Mouse (Mus musculus): ENCODE measurements around the gene Tspan5. TPM values are rescaled to one million over a fixed set of nuclear protein-coding genes. Genes with fewer than 3 reads are reported as not detected.

Gene Tspan5
- total and polyA plus RNA-seq, 2 experiments = 0.48 to 0.65 TPM

GRCm38 (mm10) chr3:138936780-138937179 is 194.8 kb downstream of the Tspan5 start:
- DNase-seq (ENCODE audit: extremely low read depth, low read depth, low spot score) = no peak
- no peaks in the 10 kb centered on the region for H3K79me2 ChIP-seq (ENCODE audit: control insufficient read depth, insufficient read depth, low read length)
- no peak overlapping the region for H3K9ac ChIP-seq (ENCODE audit: low read depth, low read length)
- no peak overlapping the region for H3K4me3 ChIP-seq (ENCODE audit: insufficient read depth, low read depth, low read length)
- no peaks in the 10 kb centered on the region for H3K4me1 ChIP-seq (ENCODE audit: control insufficient read depth, insufficient read depth, low read length)
- peaks cover 10% of the 10 kb centered on the region for H3K36me3 ChIP-seq (ENCODE audit: control insufficient read depth, insufficient read depth, low read length)
- no peak overlapping the region for H3K27ac ChIP-seq (replicated peaks; ENCODE audit: insufficient read depth, low read depth, low read length)
- TF ChIP-seq POLR2A (IDR thresholded peaks at IDR 0.05; ENCODE audit: extremely low read depth, insufficient read depth, low read length) (no peak), CTCF (IDR thresholded peaks at IDR 0.05; ENCODE audit: low read depth, low read length) (no peak)
- no peaks in the 10 kb centered on the region for H3K27me3 ChIP-seq (ENCODE audit: control insufficient read depth, insufficient read depth, low read length)
- WGBS = 68% methylated on average over 8 of the region's 8 CpGs

DNA sequence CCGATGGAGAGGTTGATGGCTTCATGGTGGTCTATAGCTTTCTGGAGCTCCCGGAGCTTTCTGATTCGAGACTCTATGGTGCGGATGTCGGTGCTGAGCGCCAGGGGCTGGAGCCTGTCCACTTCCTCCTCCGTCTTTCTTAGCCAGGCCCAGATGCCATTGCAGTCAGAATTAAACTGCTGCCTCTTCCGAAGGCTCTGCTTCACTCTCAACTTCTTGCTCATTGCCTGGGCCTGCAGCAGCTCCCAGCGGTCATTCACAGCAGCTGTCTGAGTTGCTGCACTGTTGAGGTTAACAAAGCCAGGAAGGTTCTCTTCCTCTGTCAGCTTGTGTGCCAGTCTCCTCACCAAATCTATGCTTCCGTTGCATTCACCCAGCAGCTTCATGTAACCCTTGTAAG is 195.2 kb downstream of the Tspan5 start:
- TF ChIP-seq POLR2A (IDR thresholded peaks at IDR 0.05; ENCODE audit: extremely low read depth, insufficient read depth, low read length) (no peak), CTCF (IDR thresholded peaks at IDR 0.05; ENCODE audit: low read depth, low read length) (no peak)
- Histone ChIP-seq H3K79me2 (ENCODE audit: control insufficient read depth, insufficient read depth, low read length) (no peaks in the 10 kb centered on the region), H3K4me3 (ENCODE audit: insufficient read depth, low read depth, low read length) (no peak overlapping the region), H3K27me3 (ENCODE audit: control insufficient read depth, insufficient read depth, low read length) (no peaks in the 10 kb centered on the region), H3K9ac (ENCODE audit: low read depth, low read length) (no peak overlapping the region), H3K4me1 (ENCODE audit: control insufficient read depth, insufficient read depth, low read length) (no peaks in the 10 kb centered on the region), H3K27ac (replicated peaks; ENCODE audit: insufficient read depth, low read depth, low read length) (no peak overlapping the region), H3K36me3 (ENCODE audit: control insufficient read depth, insufficient read depth, low read length) (peaks cover 11% of the 10 kb centered on the region)
- DNase-seq (ENCODE audit: extremely low read depth, low read depth, low spot score) = no peak
- 94% methylated on average over 10 of the region's 10 CpGs for WGBS

DNA sequence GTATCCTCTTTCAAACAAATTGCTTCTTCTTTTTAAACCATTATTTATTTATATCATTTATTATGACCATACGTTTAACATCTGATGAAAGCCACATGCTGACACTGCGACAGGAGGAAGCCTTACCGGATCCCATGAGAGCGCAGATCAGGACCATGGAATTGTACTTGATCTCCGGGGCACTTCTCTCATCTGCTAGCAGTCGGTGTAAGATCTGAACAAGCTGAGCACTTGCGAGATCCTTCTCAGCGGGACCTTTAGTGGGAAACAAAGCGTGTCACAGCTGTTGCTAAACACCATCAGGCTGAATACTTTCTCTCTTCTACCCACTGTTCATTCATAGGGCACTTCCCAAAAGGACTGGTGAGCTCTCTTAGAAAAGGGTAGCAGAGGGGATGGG is 199.6 kb downstream of the Tspan5 start:
- Histone ChIP-seq H3K79me2 (ENCODE audit: control insufficient read depth, insufficient read depth, low read length) (no peaks in the 10 kb centered on the region), H3K4me3 (ENCODE audit: insufficient read depth, low read depth, low read length) (no peak overlapping the region), H3K27ac (replicated peaks; ENCODE audit: insufficient read depth, low read depth, low read length) (no peak overlapping the region), H3K9ac (ENCODE audit: low read depth, low read length) (no peak overlapping the region), H3K27me3 (ENCODE audit: control insufficient read depth, insufficient read depth, low read length) (no peaks in the 10 kb centered on the region), H3K36me3 (ENCODE audit: control insufficient read depth, insufficient read depth, low read length) (peaks cover 30% of the 10 kb centered on the region), H3K4me1 (ENCODE audit: control insufficient read depth, insufficient read depth, low read length) (no peaks in the 10 kb centered on the region)
- DNase-seq (ENCODE audit: extremely low read depth, low read depth, low spot score) = no peak
- WGBS = 93% methylated on average over 9 of the region's 9 CpGs
- TF ChIP-seq POLR2A (IDR thresholded peaks at IDR 0.05; ENCODE audit: extremely low read depth, insufficient read depth, low read length) (no peak), CTCF (IDR thresholded peaks at IDR 0.05; ENCODE audit: low read depth, low read length) (no peak)

DNA sequence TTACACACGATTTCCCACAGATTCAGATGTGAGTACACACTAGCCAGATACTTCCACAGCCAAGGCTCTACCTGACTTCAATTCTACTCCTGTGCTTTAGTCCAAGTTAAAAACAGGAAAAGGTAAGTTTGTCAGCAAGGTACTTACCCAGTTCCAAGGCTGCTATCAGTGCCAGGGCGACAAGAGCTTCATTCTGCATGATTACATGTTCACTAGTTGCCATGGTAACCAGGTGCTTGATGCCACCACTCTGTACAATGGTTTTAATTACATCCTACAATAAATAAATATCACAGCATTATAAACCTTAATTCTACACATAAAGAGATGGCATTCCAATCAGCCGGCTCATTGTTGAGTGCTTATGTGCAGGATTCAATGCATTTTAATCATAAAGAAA is 203.5 kb downstream of the Tspan5 start:
- TF ChIP-seq CTCF (IDR thresholded peaks at IDR 0.05; ENCODE audit: low read depth, low read length) = no peak
- TF ChIP-seq POLR2A (IDR thresholded peaks at IDR 0.05; ENCODE audit: extremely low read depth, insufficient read depth, low read length) = no peak
- Histone ChIP-seq H3K27ac (replicated peaks; ENCODE audit: insufficient read depth, low read depth, low read length) (no peak overlapping the region), H3K9ac (ENCODE audit: low read depth, low read length) (no peak overlapping the region), H3K79me2 (ENCODE audit: control insufficient read depth, insufficient read depth, low read length) (no peaks in the 10 kb centered on the region; the same call in 1 of the 2 replicates), H3K36me3 (ENCODE audit: control insufficient read depth, insufficient read depth, low read length) (peaks cover 33% of the 10 kb centered on the region), H3K27me3 (ENCODE audit: control insufficient read depth, insufficient read depth, low read length) (no peaks in the 10 kb centered on the region), H3K4me3 (ENCODE audit: insufficient read depth, low read depth, low read length) (no peak overlapping the region), H3K4me1 (ENCODE audit: control insufficient read depth, insufficient read depth, low read length) (no peaks in the 10 kb centered on the region)
- no peak for DNase-seq (ENCODE audit: extremely low read depth, low read depth, low spot score)
- WGBS = 96% methylated on average over 3 of the region's 3 CpGs

GRCm38 (mm10) chr3:138949081-138949480 is 207.1 kb downstream of the Tspan5 start:
- Histone ChIP-seq H3K36me3 (ENCODE audit: control insufficient read depth, insufficient read depth, low read length) (peaks cover 38% of the 10 kb centered on the region), H3K27ac (replicated peaks; ENCODE audit: insufficient read depth, low read depth, low read length) (no peak overlapping the region), H3K4me3 (ENCODE audit: insufficient read depth, low read depth, low read length) (no peak overlapping the region), H3K9ac (ENCODE audit: low read depth, low read length) (no peak overlapping the region), H3K27me3 (ENCODE audit: control insufficient read depth, insufficient read depth, low read length) (no peaks in the 10 kb centered on the region), H3K79me2 (ENCODE audit: control insufficient read depth, insufficient read depth, low read length) (no peaks in the 10 kb centered on the region; the same call in 1 of the 2 replicates), H3K4me1 (ENCODE audit: control insufficient read depth, insufficient read depth, low read length) (no peaks in the 10 kb centered on the region)
- TF ChIP-seq CTCF (IDR thresholded peaks at IDR 0.05; ENCODE audit: low read depth, low read length) = no peak
- no peak for TF ChIP-seq POLR2A (IDR thresholded peaks at IDR 0.05; ENCODE audit: extremely low read depth, insufficient read depth, low read length)
- no peak for DNase-seq (ENCODE audit: extremely low read depth, low read depth, low spot score)
- WGBS = 95% methylated on average over 9 of the region's 9 CpGs

- H3K79me2 ChIP-seq (ENCODE audit: control insufficient read depth, insufficient read depth, low read length) = no peaks in the 10 kb centered on the region; the same call in 1 of the 2 replicates
- H3K27me3 ChIP-seq (ENCODE audit: control insufficient read depth, insufficient read depth, low read length) = no peaks in the 10 kb centered on the region
- no peak overlapping the region for H3K4me3 ChIP-seq (ENCODE audit: insufficient read depth, low read depth, low read length)
- 96% methylated on average over 7 of the region's 7 CpGs for WGBS
- H3K27ac ChIP-seq (replicated peaks; ENCODE audit: insufficient read depth, low read depth, low read length) = no peak overlapping the region
- no peak for TF ChIP-seq POLR2A (IDR thresholded peaks at IDR 0.05; ENCODE audit: extremely low read depth, insufficient read depth, low read length)
- no peak for TF ChIP-seq CTCF (IDR thresholded peaks at IDR 0.05; ENCODE audit: low read depth, low read length)
- H3K36me3 ChIP-seq (ENCODE audit: control insufficient read depth, insufficient read depth, low read length) = peaks cover 54% of the 10 kb centered on the region
- DNase-seq (ENCODE audit: extremely low read depth, low read depth, low spot score) = no peak
- no peak overlapping the region for H3K9ac ChIP-seq (ENCODE audit: low read depth, low read length)
- no peaks in the 10 kb centered on the region for H3K4me1 ChIP-seq (ENCODE audit: control insufficient read depth, insufficient read depth, low read length)
Measured at GRCm38 (mm10) chr3:138955220-138955619, 213.2 kb downstream of the Tspan5 start.

Other genes starting within 250 kb of the Tspan5 start
- 16.4 and 18.2 TPM in 2 replicates for gene Eif4e, start 216.0 kb upstream of the Tspan5 start, total RNA-seq (2014; rRNA removed)
- 10.1 and 12.8 TPM in 2 replicates for gene Eif4e, start 216.0 kb upstream of the Tspan5 start, polyA plus RNA-seq (2012; rRNA removed)

All from liver, adult 2 months (tissue).